Mouse (Mus musculus) gastrocnemius, postnatal 4 days (tissue): Measurements from ENCODE around the gene Gm5483. TPM values are rescaled to one million over a fixed set of nuclear protein-coding genes. Genes with fewer than 3 reads are reported as not detected.
"Not testable (repeated sequence)": the region's sequence is repeated elsewhere in the genome, so short reads cannot be mapped to it uniquely, and the experiment has no call there.

Experiments
- DNase-seq, 2 experiments: peaks; one replicate each; pipeline ENCODE4 v3.0.0; 2021 to 2022; ENCODE audit warnings: low spot score in 2 of 2, mixed read lengths in 2 of 2
- long read RNA-seq, 2 experiments: library from polyadenylated mRNA; stranded (forward); transcript quantifications; one replicate each; pipeline ENCODE4 v2.0.0; 2021
- total RNA-seq, 2 experiments: library from RNA; stranded (reverse); gene quantifications; 2 replicates each; pipeline ENCODE4 v1.2.3; 2021

Gm5483 gene
- total RNA-seq, result 1 to 10 TPM in 1 of 2 experiments, under 1 TPM in 1; 0.81 to 5.7 TPM
- long read RNA-seq, experiment 1, result 0 reads
- long read RNA-seq, experiment 2, transcript Gm5483-201 (3 exons, 414 nt), result major isoform, 5 of 5 reads
- long read RNA-seq, experiment 2, partial matches to known transcripts, result 0 of 5 reads
- long read RNA-seq, experiment 2, other reads (novel, unspliced or antisense), result 0 of 5 reads

- DNase-seq, result not testable (repeated sequence)
These were observed at the start of gene Gm5483 for GRCm38 (mm10) chr16:36183912-36184311. Gm5483 (plus strand) TSS chr16:36184212.

- no peak for DNase-seq
These were observed 45.8 kb upstream of the Gm5483 start for GRCm38 (mm10) chr16:36138201-36138600.

DNA sequence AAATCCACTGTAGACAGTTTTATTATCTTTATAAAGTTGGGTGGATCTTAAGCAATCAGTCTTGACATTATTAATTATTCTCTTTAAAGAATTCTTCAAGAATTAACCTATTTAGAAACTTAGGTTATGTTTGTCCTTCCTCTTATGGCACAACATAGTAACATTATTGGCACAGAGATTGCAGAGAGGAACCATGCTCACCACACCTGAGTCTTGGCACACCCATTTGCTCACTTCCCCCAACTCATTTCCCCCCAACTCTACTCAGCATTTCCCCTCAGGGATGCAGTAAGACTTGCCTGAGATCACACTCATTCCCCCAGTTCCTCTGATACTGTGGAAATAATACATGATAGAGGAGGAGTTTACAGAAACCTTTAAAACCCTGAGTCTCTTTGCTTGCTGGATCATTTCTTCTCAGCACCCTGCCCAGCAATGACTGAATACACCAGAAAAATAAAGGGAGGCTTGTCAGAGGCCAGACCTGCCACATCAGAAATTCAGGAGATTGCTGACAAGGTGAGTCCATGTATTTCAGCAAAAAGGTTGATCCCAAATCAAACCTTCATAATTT lies 27.5 kb upstream of the Gm5483 start, which contains the start of gene Stfa2l1:
Gene Stfa2l1 (plus strand): TSS at position 410 of the 574 bp plus-strand sequence.
- no peak for DNase-seq

GRCm38 (mm10) chr16:36167841-36168240 lies 16.2 kb upstream of the Gm5483 start:
- DNase-seq, result not testable (repeated sequence)

DNA sequence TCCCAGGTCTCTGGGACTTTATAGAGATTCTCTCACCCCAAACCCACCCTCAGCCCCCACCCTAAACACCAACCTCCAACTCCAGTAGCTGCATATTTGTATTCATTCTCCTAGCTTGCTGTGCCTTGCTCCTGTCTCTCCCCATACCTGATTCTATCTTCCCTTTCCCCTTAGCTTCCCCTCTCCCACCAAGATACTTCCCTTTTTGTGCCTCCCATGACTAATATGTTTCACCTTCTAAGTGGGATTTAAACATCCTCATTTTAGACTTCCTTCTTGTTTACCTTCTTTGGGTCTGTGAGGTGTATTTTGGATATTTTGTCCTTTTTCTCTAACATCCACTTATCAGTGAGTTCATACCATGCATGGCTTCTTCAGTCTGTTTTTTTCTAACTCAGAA lies 7.9 kb upstream of the Gm5483 start:
- no peak for DNase-seq

GRCm38 (mm10) chr16:36179910-36180309 lies 4.1 kb upstream of the Gm5483 start:
- no peak for DNase-seq

DNA sequence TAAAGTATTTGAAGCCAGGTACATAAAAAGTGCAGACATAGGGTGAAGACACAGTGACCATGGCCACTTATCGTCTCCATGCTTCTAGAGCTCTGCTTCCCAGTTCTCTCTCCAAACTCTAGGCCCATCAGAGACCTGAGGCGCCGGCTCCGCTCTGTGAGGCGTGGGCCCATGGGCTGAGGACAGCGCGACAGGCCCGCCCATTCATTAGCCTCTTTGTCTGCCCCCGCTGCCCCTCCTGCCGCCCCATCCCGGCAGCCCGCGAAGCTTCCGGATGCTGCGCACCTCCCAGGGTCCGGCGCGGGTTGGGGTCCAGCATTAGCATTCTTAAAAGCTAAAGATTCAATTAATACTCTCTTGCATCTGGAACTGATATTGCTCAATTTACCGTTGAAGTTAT lies 15.2 kb downstream of the Gm5483 start:
- DNase-seq, result peak in 1 of 2 experiments; percentile 8

DNA sequence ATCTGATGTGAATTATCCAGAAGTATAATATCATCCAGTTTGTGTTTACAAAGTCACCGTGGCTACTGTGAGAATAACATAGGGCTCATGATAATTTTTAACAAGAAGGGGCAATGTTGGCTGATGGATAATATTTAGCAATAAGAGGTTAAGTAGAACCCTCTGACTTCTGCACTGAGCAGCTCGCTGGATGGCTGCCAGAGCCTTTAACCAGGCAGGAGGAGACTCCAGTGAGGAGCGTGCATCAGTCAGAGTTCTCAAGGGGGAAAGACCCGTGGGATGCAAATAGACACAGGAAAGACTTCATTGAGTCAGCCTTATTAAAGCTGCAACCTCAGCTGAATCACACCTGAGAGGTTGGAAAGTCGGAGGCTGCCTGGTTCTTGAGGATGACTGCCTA lies 19.8 kb downstream of the Gm5483 start:
- no peak for DNase-seq

DNA sequence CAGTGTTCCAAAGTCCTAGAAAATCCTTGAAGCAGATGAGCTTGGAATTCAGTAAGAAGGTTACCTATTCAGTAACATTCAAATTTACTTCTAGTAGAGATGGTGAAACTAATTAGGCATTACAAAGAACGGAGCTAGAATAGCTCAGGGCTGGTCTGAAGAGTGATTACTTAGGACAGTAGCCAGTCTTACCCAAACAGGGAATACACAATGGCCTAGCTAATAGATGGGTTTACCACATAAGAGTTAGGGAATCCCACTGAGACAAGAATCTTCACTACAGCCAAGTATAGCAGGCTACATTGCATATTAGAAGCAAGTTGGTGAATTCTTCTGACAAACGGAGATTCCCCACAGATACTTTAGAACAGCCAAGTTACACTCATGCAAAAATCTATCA lies 21.7 kb downstream of the Gm5483 start:
- DNase-seq, result not testable (repeated sequence)

- DNase-seq, result no peak
These were observed 26.0 kb downstream of the Gm5483 start, which contains the start of gene Gm5416 for GRCm38 (mm10) chr16:36209967-36210453. Gm5416 (plus strand) TSS chr16:36210403.

- not testable (repeated sequence) for DNase-seq
These were observed 37.2 kb downstream of the Gm5483 start, which contains the start of gene 2010005H15Rik for GRCm38 (mm10) chr16:36221168-36221567. 2010005H15Rik (plus strand) TSS chr16:36221468.

Other genes with a start within 250 kb of the Gm5483 start
- gene Parp9, start 245.7 kb upstream of the Gm5483 start, total RNA-seq, result 1 to 10 TPM; 7.6 TPM
- gene Dtx3l, start 245.1 kb upstream of the Gm5483 start, total RNA-seq, result 1 to 10 TPM; 4.6 to 5.5 TPM
- 10 to 100 TPM; 62.5 to 71.0 TPM for gene Kpna1, start 205.5 kb upstream of the Gm5483 start, total RNA-seq
- 1 to 10 TPM; 5.0 to 5.3 TPM for gene Wdr5b, start 143.0 kb upstream of the Gm5483 start, total RNA-seq
- gene Fam162a, start 112.6 kb upstream of the Gm5483 start, total RNA-seq, result 100 to 1,000 TPM in 1 of 2 experiments, 10 to 100 TPM in 1; 95.0 to 107 TPM
- 10 to 100 TPM; 38.3 to 42.4 TPM for gene Ccdc58, start 112.5 kb upstream of the Gm5483 start, total RNA-seq
- gene Csta1, start 53.0 kb upstream of the Gm5483 start, total RNA-seq, result not detected
- gene Stfa2l1, start 27.4 kb upstream of the Gm5483 start, total RNA-seq, result 1 to 10 TPM; 1.1 to 1.8 TPM
- not detected for gene Gm5416, start 26.2 kb downstream of the Gm5483 start, total RNA-seq
- gene 2010005H15Rik, start 37.3 kb downstream of the Gm5483 start, total RNA-seq, result under 1 TPM in 1 of 2 experiments, not detected in 1; 0.65 TPM
- 1 to 10 TPM; 1.6 to 5.6 TPM for gene Stfa1, start 92.7 kb downstream of the Gm5483 start, total RNA-seq
- not detected for gene BC117090, start 150.1 kb downstream of the Gm5483 start, total RNA-seq
- 1 to 10 TPM; 1.9 to 7.0 TPM for gene BC100530, start 183.5 kb downstream of the Gm5483 start, total RNA-seq
- gene Stfa2, start 224.2 kb downstream of the Gm5483 start, total RNA-seq, result 1 to 10 TPM in 1 of 2 experiments, not detected in 1; 3.1 TPM